Mouse (Mus musculus) kidney, embryonic 16.5 days (tissue): ENCODE measurements at regions not wholly inside any gene's neighbourhood (a gene's known extent, or its start where the extent isn't known, plus 50 kb on each side); places are given as distances from the start of the nearest gene placed in this dataset.

ENCODE experiments used
- ATAC-seq: fragments of 200-750 bp; cut with Nextera tagmentation; 2 replicates; pipeline ENCODE4 v1.8.0; 2017; ENCODE audit warnings: moderate TSS enrichment; ENCODE audit not compliant: low FRiP score, low TSS enrichment
- H3K27ac ChIP-seq: fragments of 300-500 bp; sonication (generic); 2 replicates; pipeline ENCODE4 v1.5.1; 2014; ENCODE audit warnings: low read length
- H3K27me3 ChIP-seq: fragments of 300-500 bp; sonication (generic); 2 replicates; pipeline ENCODE4 v1.6.1; 2014; ENCODE audit warnings: low read length, control low read depth, mixed read lengths; ENCODE audit not compliant: insufficient read depth
- H3K36me3 ChIP-seq: fragments of 300-500 bp; sonication (generic); 2 replicates; pipeline ENCODE4 v1.6.1; 2014; ENCODE audit warnings: low read length, control low read depth, mixed read lengths; ENCODE audit not compliant: insufficient read depth
- H3K4me1 ChIP-seq: fragments of 300-500 bp; sonication (generic); 2 replicates; pipeline ENCODE4 v1.6.1; 2014; ENCODE audit warnings: low read length, control low read depth, mixed read lengths; ENCODE audit not compliant: insufficient read depth
- H3K4me2 ChIP-seq: fragments of 300-500 bp; sonication (generic); replicated peaks from 2 replicates; pipeline ENCODE4 v1.6.1; 2014; ENCODE audit warnings: low read depth, low read length
- H3K4me3 ChIP-seq: fragments of 300-500 bp; sonication (generic); 2 replicates; pipeline ENCODE4 v1.5.1; 2014; ENCODE audit warnings: mild to moderate bottlenecking, low read length
- H3K9ac ChIP-seq: fragments of 300-500 bp; sonication (generic); replicated peaks from 2 replicates; pipeline ENCODE4 v1.6.1; 2014; ENCODE audit warnings: low read length
- H3K9me3 ChIP-seq: fragments of 300-500 bp; sonication (generic); 2 replicates; pipeline ENCODE4 v1.6.1; 2016; ENCODE audit warnings: low read length, control low read depth
- WGBS: fragments of 180-500 bp; shearing (Covaris S2); extraction: QIAGEN DNeasy Blood & Tissue Kit; methylation state at CpG from one replicate; pipeline ENCODE4 v1.1.7; 2014; 5-methylcytosine and 5-hydroxymethylcytosine counted together

DNA sequence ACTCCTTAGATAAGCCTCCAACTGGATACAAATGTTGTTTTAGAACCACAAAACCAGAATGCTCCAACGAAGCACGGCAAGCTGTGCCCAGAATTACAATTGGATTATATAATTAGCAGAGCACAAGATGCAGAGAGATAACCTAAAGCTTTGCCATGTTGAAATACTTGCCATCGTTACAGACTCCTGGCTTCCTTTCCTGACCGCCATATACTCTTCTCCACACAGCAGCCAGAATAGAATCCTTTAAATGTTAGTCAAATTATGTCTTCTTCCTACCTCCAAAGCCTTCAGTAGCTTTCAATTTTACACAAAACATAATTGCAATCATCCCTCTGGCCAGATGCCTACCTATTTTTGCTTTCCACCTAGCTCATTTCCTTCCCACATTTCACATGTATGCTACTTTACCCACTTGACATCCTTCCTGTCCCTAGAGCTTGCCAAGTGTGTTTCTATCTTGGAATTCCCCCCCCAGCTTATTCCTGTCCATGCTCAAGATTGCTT is 52.8 kb upstream of the G2e3 start:
- no peaks in the 10 kb centered on the region for H3K9me3 ChIP-seq
- 85% methylated on average over 4 of the region's 4 CpGs for WGBS
- no peak overlapping the region for H3K4me3 ChIP-seq

DNA sequence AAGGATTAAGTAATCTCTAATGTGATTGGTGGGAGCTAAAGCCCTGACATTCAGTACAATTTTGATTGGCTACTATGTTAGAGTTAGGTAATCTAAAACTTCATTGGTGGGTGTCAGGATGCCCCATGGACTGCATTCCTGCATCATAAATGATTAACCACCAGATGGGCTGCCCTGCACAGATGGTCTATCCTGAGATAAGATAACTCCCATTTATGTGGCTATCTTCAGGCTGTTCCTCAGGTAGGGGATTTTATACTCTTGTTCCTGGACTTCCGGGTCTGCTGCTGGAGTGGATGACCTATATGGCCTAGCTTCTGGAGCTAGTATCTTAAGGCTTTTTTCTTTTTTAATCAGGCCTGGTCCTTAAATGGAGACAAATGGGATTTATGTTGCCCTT is 69.5 kb upstream of the G2e3 start:
- Histone ChIP-seq H3K36me3 (no peaks in the 10 kb centered on the region), H3K4me1 (no peaks in the 10 kb centered on the region), H3K9ac (no peak overlapping the region), H3K9me3 (no peaks in the 10 kb centered on the region), H3K4me3 (no peak overlapping the region), H3K27ac (no peak overlapping the region), H3K27me3 (no peaks in the 10 kb centered on the region), H3K4me2 (no peak overlapping the region)
- 80% methylated on average over 1 of the region's 1 CpGs for WGBS
- ATAC-seq, result no peak

More for the DNA sequence above, 52.8 kb upstream of the G2e3 start:
- no peak overlapping the region for H3K4me2 ChIP-seq
- no peaks in the 10 kb centered on the region for H3K27me3 ChIP-seq
- ATAC-seq, result no peak
- no peaks in the 10 kb centered on the region for H3K36me3 ChIP-seq
- H3K27ac ChIP-seq, result no peak overlapping the region
- no peak overlapping the region for H3K9ac ChIP-seq
- no peaks in the 10 kb centered on the region for H3K4me1 ChIP-seq

DNA sequence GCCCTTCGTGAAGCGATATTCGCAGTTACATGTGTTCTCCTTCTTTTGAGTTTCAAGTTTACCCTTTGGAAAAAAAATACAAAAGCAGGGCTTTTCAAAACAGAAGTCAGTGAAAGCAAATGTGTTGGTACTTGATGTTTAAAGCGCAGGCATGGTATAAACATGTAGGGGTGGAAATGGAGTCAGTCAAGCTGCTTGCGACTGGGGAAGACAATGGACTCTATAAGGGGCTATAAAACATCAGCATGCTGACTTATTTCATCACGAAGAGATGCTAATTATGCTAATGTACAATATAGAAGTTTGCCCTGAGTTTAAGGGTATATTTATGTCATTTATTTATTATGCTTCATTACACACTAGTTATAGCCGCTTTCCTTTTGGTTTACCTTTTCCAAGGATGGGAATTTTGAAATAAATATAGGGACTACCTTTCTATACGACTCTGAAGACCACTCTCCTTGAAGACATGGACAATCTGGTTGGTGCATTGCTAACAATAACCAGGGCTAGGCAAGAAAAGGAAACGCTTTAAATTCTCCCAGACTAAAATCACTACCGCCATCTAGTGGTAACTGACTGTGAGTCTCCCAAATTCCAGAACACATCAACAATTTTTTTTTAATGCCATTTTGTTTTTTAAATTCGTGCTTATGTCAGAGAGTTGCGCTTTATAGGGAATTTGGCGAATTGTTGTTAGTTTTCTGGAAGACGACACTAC is 71.9 kb upstream of the G2e3 start:
- H3K27me3 ChIP-seq, result no peaks in the 10 kb centered on the region
- no peak overlapping the region for H3K4me3 ChIP-seq
- no peaks in the 10 kb centered on the region for H3K36me3 ChIP-seq
- no peak overlapping the region for H3K9ac ChIP-seq
- no peak overlapping the region for H3K27ac ChIP-seq
- no peaks in the 10 kb centered on the region for H3K9me3 ChIP-seq
- H3K4me2 ChIP-seq, result no peak overlapping the region
- ATAC-seq, result no peak
- WGBS, result 51% methylated on average over 14 of the region's 14 CpGs
- no peaks in the 10 kb centered on the region for H3K4me1 ChIP-seq

DNA sequence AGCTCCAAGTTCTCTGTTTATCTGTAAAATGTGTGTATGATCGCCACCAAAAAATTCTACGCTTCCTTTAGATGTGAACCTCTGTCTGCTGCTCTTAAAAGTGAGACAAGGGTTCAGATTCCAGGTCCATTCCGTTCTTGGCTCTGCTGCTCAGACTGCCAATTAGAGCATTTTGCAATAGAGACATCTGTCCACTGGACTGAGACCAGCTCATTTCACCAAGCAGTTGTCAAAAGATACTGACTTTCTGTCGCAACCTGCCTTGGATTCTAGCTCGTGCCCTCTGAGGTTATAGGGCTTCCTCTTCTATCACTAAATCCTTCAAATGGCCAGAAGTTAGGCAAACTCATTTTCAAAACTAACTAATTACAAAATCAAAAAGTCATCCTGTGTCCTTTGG is 74.4 kb upstream of the G2e3 start:
- Histone ChIP-seq H3K9me3 (no peaks in the 10 kb centered on the region), H3K4me1 (no peaks in the 10 kb centered on the region), H3K27ac (no peak overlapping the region), H3K4me2 (no peak overlapping the region), H3K9ac (no peak overlapping the region), H3K27me3 (no peaks in the 10 kb centered on the region), H3K36me3 (no peaks in the 10 kb centered on the region), H3K4me3 (no peak overlapping the region)
- WGBS, result 74% methylated on average over 5 of the region's 5 CpGs
- ATAC-seq, result no peak

DNA sequence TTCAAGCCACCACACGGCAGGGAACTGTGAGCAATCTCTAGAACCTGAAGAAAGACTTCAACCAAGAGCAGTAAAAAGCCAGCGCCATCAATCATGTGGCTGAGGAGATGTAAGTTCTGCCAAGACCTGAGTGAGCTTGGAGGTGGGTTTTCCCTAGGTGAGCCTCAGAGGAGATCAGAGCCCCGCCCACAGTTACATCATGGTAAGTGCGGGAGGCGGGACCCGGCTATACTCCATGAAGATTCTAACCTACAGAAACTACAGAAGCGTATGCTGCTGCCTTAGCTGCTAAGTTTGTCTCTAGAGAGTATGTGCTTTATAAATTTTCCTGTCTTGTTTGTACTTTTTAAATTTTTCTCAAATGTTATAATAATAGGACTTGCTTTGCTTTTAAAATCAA is 105.0 kb upstream of the G2e3 start:
- H3K27ac ChIP-seq, result no peak overlapping the region
- no peaks in the 10 kb centered on the region for H3K9me3 ChIP-seq
- H3K4me2 ChIP-seq, result no peak overlapping the region
- H3K9ac ChIP-seq, result no peak overlapping the region
- no peak for ATAC-seq
- H3K27me3 ChIP-seq, result no peaks in the 10 kb centered on the region
- H3K4me3 ChIP-seq, result no peak overlapping the region
- no peaks in the 10 kb centered on the region for H3K4me1 ChIP-seq
- WGBS, result 82% methylated on average over 7 of the region's 7 CpGs
- H3K36me3 ChIP-seq, result no peaks in the 10 kb centered on the region

DNA sequence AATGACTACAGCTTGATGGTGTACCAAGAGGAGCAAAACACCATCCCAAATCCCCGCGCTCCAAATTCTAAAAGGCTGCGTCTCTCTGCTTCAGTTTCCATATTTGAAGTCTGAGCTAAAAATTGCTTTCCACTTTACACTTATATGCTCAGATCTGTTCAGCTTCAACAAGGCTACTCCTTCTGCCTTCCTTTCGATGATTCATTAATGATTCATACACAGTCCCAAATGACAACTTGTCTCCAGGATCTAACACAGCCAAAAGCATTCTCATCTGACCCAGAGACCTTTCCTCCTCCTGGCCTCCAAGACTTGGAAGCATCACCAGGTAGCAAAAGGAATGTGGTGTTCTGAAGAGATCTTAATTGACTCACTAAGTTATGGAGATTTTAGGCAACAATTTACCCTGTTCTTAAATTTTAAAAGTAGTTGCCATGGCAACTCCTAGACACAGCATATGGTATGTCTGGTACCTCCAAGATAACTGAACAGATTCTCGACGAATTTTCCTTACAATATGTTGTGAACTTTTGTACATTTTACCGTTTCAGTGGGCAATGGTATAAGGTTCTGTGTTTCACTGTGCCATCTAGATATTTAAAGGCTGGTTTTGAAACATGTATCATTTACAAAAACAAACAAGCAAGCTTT is 106.6 kb upstream of the G2e3 start:
- no peak overlapping the region for H3K27ac ChIP-seq
- ATAC-seq, result no peak
- no peak overlapping the region for H3K4me3 ChIP-seq
- no peaks in the 10 kb centered on the region for H3K9me3 ChIP-seq
- 91% methylated on average over 7 of the region's 7 CpGs for WGBS
- no peak overlapping the region for H3K9ac ChIP-seq
- H3K4me2 ChIP-seq, result no peak overlapping the region
- no peaks in the 10 kb centered on the region for H3K27me3 ChIP-seq
- no peaks in the 10 kb centered on the region for H3K4me1 ChIP-seq
- H3K36me3 ChIP-seq, result no peaks in the 10 kb centered on the region

DNA sequence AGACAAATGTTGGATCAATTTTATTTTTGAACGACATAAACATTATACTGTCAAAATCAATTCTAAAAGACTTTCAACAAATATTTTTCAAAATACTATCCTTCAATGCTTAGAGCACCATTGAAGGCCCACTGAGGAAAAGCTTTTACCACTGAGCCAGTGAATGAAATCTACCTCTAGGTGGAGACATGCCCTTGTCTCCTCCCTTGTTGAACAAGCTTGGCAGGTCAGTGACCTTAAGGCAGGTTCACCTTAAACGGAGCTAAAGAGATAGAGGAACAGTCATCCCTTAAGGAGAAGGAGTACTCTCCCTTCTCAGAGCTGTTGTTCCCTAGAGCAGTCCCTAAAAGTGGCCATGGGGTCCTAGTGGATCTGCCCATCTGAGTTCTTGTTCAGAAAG is 136.2 kb upstream of the G2e3 start:
- Histone ChIP-seq H3K36me3 (no peaks in the 10 kb centered on the region), H3K4me1 (no peaks in the 10 kb centered on the region), H3K4me3 (no peak overlapping the region), H3K9ac (no peak overlapping the region), H3K27me3 (no peaks in the 10 kb centered on the region), H3K4me2 (no peak overlapping the region), H3K9me3 (no peaks in the 10 kb centered on the region), H3K27ac (no peak overlapping the region)
- 46% methylated on average over 2 of the region's 2 CpGs for WGBS
- no peak for ATAC-seq

DNA sequence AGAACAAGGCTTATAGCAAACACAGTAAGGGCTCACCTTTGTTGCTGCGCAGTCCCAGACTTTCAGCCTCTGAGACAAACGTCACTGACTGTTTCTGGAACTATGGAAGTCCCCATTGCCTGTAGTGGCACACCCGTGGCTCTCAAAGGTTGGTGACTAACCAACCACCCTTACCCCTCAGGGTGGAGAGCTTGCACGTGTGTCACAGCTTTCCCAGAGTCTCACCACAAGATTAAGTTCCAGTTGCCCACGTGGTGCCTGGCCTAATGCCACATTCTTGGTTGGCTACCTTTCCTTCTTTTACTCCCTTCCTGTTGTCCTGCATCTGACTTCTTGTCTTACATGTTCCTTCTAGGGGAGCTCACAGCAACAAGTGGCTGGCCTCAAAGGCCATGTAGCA is 151.6 kb upstream of the G2e3 start:
- no peak overlapping the region for H3K4me2 ChIP-seq
- no peaks in the 10 kb centered on the region for H3K9me3 ChIP-seq
- 67% methylated on average over 5 of the region's 5 CpGs for WGBS
- no peak overlapping the region for H3K9ac ChIP-seq
- H3K36me3 ChIP-seq, result no peaks in the 10 kb centered on the region
- no peaks in the 10 kb centered on the region for H3K27me3 ChIP-seq
- no peak overlapping the region for H3K4me3 ChIP-seq
- H3K27ac ChIP-seq, result no peak overlapping the region
- H3K4me1 ChIP-seq, result no peaks in the 10 kb centered on the region
- no peak for ATAC-seq

DNA sequence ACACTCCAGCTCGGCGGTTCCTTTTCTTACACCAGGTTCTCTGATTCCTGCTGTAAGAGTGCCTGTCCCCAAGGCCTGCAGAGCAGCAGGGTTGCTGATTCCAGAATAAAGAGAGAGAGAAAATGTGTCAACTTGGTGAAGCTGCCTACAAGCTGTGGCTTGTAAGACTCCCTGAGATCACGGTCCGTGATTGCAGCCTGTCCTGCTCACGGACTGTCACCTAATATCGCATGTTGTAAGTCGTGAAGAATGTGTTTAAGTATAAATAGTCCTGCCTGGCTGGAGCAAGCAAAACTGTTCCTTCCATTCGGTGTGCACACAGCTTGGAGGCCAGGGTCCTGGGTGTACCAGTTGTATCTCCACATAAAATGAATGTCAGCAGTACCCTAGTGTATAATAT is 152.7 kb upstream of the G2e3 start:
- no peak overlapping the region for H3K4me2 ChIP-seq
- no peaks in the 10 kb centered on the region for H3K27me3 ChIP-seq
- no peak overlapping the region for H3K27ac ChIP-seq
- no peak overlapping the region for H3K4me3 ChIP-seq
- no peaks in the 10 kb centered on the region for H3K4me1 ChIP-seq
- no peak for ATAC-seq
- H3K36me3 ChIP-seq, result no peaks in the 10 kb centered on the region
- H3K9ac ChIP-seq, result no peak overlapping the region
- no peaks in the 10 kb centered on the region for H3K9me3 ChIP-seq
- WGBS, result 57% methylated on average over 8 of the region's 8 CpGs

DNA sequence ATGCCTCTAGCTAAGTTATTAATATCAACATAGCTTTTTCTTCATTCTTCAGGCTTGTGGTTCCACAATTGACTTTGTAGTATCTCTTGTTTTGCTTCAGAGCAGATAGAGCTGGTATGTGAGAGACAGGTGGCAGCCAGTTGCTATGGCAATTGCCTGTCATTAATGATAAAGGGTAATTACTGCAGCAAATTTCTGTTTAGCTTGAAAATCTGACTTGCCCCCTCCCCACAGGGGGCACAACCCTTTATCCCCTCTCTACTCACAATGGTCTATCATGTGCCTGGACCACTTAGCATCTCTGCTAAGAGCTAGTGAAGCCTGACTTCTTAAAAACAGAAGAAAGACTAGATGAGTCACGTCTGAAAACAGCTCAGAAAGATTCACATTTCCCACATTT is 157.1 kb upstream of the G2e3 start:
- Histone ChIP-seq H3K4me3 (no peak overlapping the region), H3K4me2 (no peak overlapping the region), H3K36me3 (no peaks in the 10 kb centered on the region), H3K27ac (no peak overlapping the region), H3K27me3 (no peaks in the 10 kb centered on the region), H3K4me1 (no peaks in the 10 kb centered on the region), H3K9me3 (no peaks in the 10 kb centered on the region), H3K9ac (no peak overlapping the region)
- ATAC-seq, result no peak
- 45% methylated on average over 1 of the region's 1 CpGs for WGBS
